Mouse (Mus musculus) heart, embryonic 13.5 days (tissue): ENCODE results near the gene Fn1. TPM values are rescaled to one million over a fixed set of nuclear protein-coding genes. Genes with fewer than 3 reads are reported as not detected.

Experiments
- ATAC-seq: fragments of 200-750 bp; cut with Nextera tagmentation; 2 replicates; pipeline ENCODE4 v1.8.0; 2017; ENCODE audit warnings: moderate TSS enrichment; ENCODE audit not compliant: insufficient number of reproducible peaks, low FRiP score, low TSS enrichment; ENCODE audit errors: extremely low read depth
- H3K27ac ChIP-seq: fragments of 300-500 bp; sonication (generic); replicated peaks from 2 replicates; pipeline ENCODE4 v1.5.1; 2015; ENCODE audit warnings: moderate library complexity, mild to moderate bottlenecking, inconsistent platforms
- H3K27me3 ChIP-seq: fragments of 300-500 bp; sonication (generic); replicated peaks from 2 replicates; pipeline ENCODE4 v1.6.1; 2015; ENCODE audit warnings: mild to moderate bottlenecking, inconsistent platforms
- H3K36me3 ChIP-seq: fragments of 300-500 bp; sonication (generic); 2 replicates; pipeline ENCODE4 v1.6.1; 2015; ENCODE audit warnings: mild to moderate bottlenecking, inconsistent platforms
- H3K4me1 ChIP-seq: fragments of 300-500 bp; sonication (generic); 2 replicates; pipeline ENCODE4 v1.6.1; 2015; ENCODE audit warnings: inconsistent platforms
- H3K4me2 ChIP-seq: fragments of 300-500 bp; sonication (generic); 2 replicates; pipeline ENCODE4 v1.6.1; 2015; ENCODE audit warnings: inconsistent platforms, mild to moderate bottlenecking, moderate library complexity
- H3K4me3 ChIP-seq: fragments of 300-500 bp; sonication (generic); 2 replicates; pipeline ENCODE4 v1.5.1; 2015; ENCODE audit warnings: moderate library complexity, mild to moderate bottlenecking, inconsistent platforms
- H3K9ac ChIP-seq: fragments of 300-500 bp; sonication (generic); 2 replicates; pipeline ENCODE4 v1.6.1; 2015; ENCODE audit warnings: inconsistent platforms, mild to moderate bottlenecking, moderate library complexity
- H3K9me3 ChIP-seq: fragments of 300-500 bp; sonication (generic); 2 replicates; pipeline ENCODE4 v1.6.1; 2016; ENCODE audit warnings: inconsistent platforms
- WGBS: fragments of 180-500 bp; shearing (Covaris S2); methylation state at CpG from one replicate; pipeline ENCODE4 v1.1.7; 2015; ENCODE audit warnings: mixed read lengths; 5-methylcytosine and 5-hydroxymethylcytosine counted together
- polyA plus RNA-seq: library from polyadenylated mRNA; unstranded; fragments of >200 nt; fragmentation: Nextera tagmentation; extraction: Ambion mirVana; gene quantifications from 2 replicates; pipeline ENCODE4 v1.2.1, GENCODE M21; 2015

Fn1 gene
- polyA plus RNA-seq, 1 experiment from 2014 or later, result 248 TPM

GRCm38 (mm10) chr1:71646774-71647173 is 6.2 kb downstream of the Fn1 start:
- H3K27ac ChIP-seq, result no peak overlapping the region
- no peak for ATAC-seq
- H3K27me3 ChIP-seq, result no peaks in the 10 kb centered on the region
- no peak overlapping the region for H3K4me3 ChIP-seq
- WGBS, result 80% methylated on average over 5 of the region's 5 CpGs
- peaks cover 92% of the 10 kb centered on the region for H3K36me3 ChIP-seq
- H3K9ac ChIP-seq, result no peak overlapping the region
- H3K9me3 ChIP-seq, result no peaks in the 10 kb centered on the region
- H3K4me2 ChIP-seq, result peak overlapping the region; percentile 9; the same call in 1 of the 2 replicates
- peaks cover 38% of the 10 kb centered on the region for H3K4me1 ChIP-seq

GRCm38 (mm10) chr1:71645999-71646398 is 7.0 kb downstream of the Fn1 start:
- H3K4me2 ChIP-seq, result no peak overlapping the region
- no peak for ATAC-seq
- no peak overlapping the region for H3K9ac ChIP-seq
- H3K9me3 ChIP-seq, result no peaks in the 10 kb centered on the region
- WGBS, result 57% methylated on average over 3 of the region's 3 CpGs
- peaks cover 33% of the 10 kb centered on the region for H3K4me1 ChIP-seq
- no peak overlapping the region for H3K4me3 ChIP-seq
- no peaks in the 10 kb centered on the region for H3K27me3 ChIP-seq
- peaks cover 100% of the 10 kb centered on the region for H3K36me3 ChIP-seq
- no peak overlapping the region for H3K27ac ChIP-seq

- Histone ChIP-seq H3K4me2 (no peak overlapping the region), H3K27ac (no peak overlapping the region), H3K9me3 (no peaks in the 10 kb centered on the region), H3K36me3 (peaks cover 100% of the 10 kb centered on the region), H3K9ac (no peak overlapping the region), H3K4me1 (peaks cover 27% of the 10 kb centered on the region), H3K4me3 (no peak overlapping the region), H3K27me3 (no peaks in the 10 kb centered on the region)
- ATAC-seq, result no peak
- WGBS, result 87% methylated on average over 13 of the region's 13 CpGs
Measured at GRCm38 (mm10) chr1:71645466-71645865, 7.5 kb downstream of the Fn1 start.

GRCm38 (mm10) chr1:71642794-71643193 is 10.2 kb downstream of the Fn1 start:
- Histone ChIP-seq H3K4me2 (no peak overlapping the region), H3K36me3 (peaks cover 97% of the 10 kb centered on the region), H3K4me3 (no peak overlapping the region), H3K9me3 (no peaks in the 10 kb centered on the region), H3K27ac (no peak overlapping the region), H3K4me1 (0 out of 2 replicates have a peak, but pooled peaks cover 7% of the 10 kb centered on the region), H3K9ac (no peak overlapping the region), H3K27me3 (no peaks in the 10 kb centered on the region)
- WGBS, result 93% methylated on average over 10 of the region's 10 CpGs
- ATAC-seq, result no peak

GRCm38 (mm10) chr1:71641206-71641605 is 11.8 kb downstream of the Fn1 start:
- no peaks in the 10 kb centered on the region for H3K4me1 ChIP-seq
- H3K4me3 ChIP-seq, result no peak overlapping the region
- H3K27me3 ChIP-seq, result no peaks in the 10 kb centered on the region
- no peak overlapping the region for H3K27ac ChIP-seq
- no peaks in the 10 kb centered on the region for H3K9me3 ChIP-seq
- WGBS, result 78% methylated on average over 11 of the region's 11 CpGs
- H3K9ac ChIP-seq, result no peak overlapping the region
- no peak overlapping the region for H3K4me2 ChIP-seq
- peaks cover 96% of the 10 kb centered on the region for H3K36me3 ChIP-seq
- no peak for ATAC-seq

- H3K4me1 ChIP-seq, result no peaks in the 10 kb centered on the region
- WGBS, result 91% methylated on average over 8 of the region's 8 CpGs
- peaks cover 96% of the 10 kb centered on the region for H3K36me3 ChIP-seq
- no peak overlapping the region for H3K4me2 ChIP-seq
- no peaks in the 10 kb centered on the region for H3K27me3 ChIP-seq
- no peak overlapping the region for H3K9ac ChIP-seq
- ATAC-seq, result no peak
- H3K27ac ChIP-seq, result no peak overlapping the region
- no peaks in the 10 kb centered on the region for H3K9me3 ChIP-seq
- H3K4me3 ChIP-seq, result no peak overlapping the region
Measured at GRCm38 (mm10) chr1:71640157-71640556, 12.8 kb downstream of the Fn1 start.

- Histone ChIP-seq H3K9ac (no peak overlapping the region), H3K27me3 (no peaks in the 10 kb centered on the region), H3K4me3 (no peak overlapping the region), H3K4me2 (no peak overlapping the region), H3K9me3 (no peaks in the 10 kb centered on the region), H3K27ac (no peak overlapping the region), H3K36me3 (peaks cover 89% of the 10 kb centered on the region), H3K4me1 (peaks cover 4% of the 10 kb centered on the region)
- 92% methylated on average over 4 of the region's 4 CpGs for WGBS
- ATAC-seq, result no peak
Measured at GRCm38 (mm10) chr1:71636665-71637064, 16.3 kb downstream of the Fn1 start.

- 85% methylated on average over 5 of the region's 5 CpGs for WGBS
- peaks cover 88% of the 10 kb centered on the region for H3K36me3 ChIP-seq
- no peak overlapping the region for H3K9ac ChIP-seq
- H3K4me3 ChIP-seq, result no peak overlapping the region
- peaks cover 7% of the 10 kb centered on the region for H3K4me1 ChIP-seq
- no peak overlapping the region for H3K27ac ChIP-seq
- H3K27me3 ChIP-seq, result no peaks in the 10 kb centered on the region
- no peak overlapping the region for H3K4me2 ChIP-seq
- no peak for ATAC-seq
- H3K9me3 ChIP-seq, result no peaks in the 10 kb centered on the region
Measured at GRCm38 (mm10) chr1:71636116-71636515, 16.9 kb downstream of the Fn1 start.

GRCm38 (mm10) chr1:71635101-71636014 is 17.6 kb downstream of the Fn1 start:
- no peaks in the 10 kb centered on the region for H3K27me3 ChIP-seq
- 88% methylated on average over 10 of the region's 10 CpGs for WGBS
- no peaks in the 10 kb centered on the region for H3K9me3 ChIP-seq
- H3K36me3 ChIP-seq, result peaks cover 86% of the 10 kb centered on the region
- ATAC-seq, result no peak
- H3K4me1 ChIP-seq, result peaks cover 8% of the 10 kb centered on the region
- no peak overlapping the region for H3K4me3 ChIP-seq
- H3K4me2 ChIP-seq, result no peak overlapping the region
- no peak overlapping the region for H3K9ac ChIP-seq
- no peak overlapping the region for H3K27ac ChIP-seq

GRCm38 (mm10) chr1:71634471-71634981 is 18.5 kb downstream of the Fn1 start:
- peaks cover 87% of the 10 kb centered on the region for H3K36me3 ChIP-seq
- H3K27me3 ChIP-seq, result no peaks in the 10 kb centered on the region
- H3K4me1 ChIP-seq, result peaks cover 8% of the 10 kb centered on the region
- ATAC-seq, result no peak
- no peak overlapping the region for H3K9ac ChIP-seq
- H3K4me3 ChIP-seq, result no peak overlapping the region
- WGBS, result 57% methylated on average over 6 of the region's 6 CpGs
- no peaks in the 10 kb centered on the region for H3K9me3 ChIP-seq
- no peak overlapping the region for H3K4me2 ChIP-seq
- no peak overlapping the region for H3K27ac ChIP-seq

- Histone ChIP-seq H3K27ac (no peak overlapping the region), H3K9me3 (no peaks in the 10 kb centered on the region), H3K4me2 (no peak overlapping the region), H3K4me3 (no peak overlapping the region), H3K36me3 (peaks cover 90% of the 10 kb centered on the region), H3K4me1 (peaks cover 8% of the 10 kb centered on the region), H3K27me3 (no peaks in the 10 kb centered on the region), H3K9ac (no peak overlapping the region)
- no peak for ATAC-seq
- 84% methylated on average over 10 of the region's 10 CpGs for WGBS
Measured at GRCm38 (mm10) chr1:71632387-71632786, 20.6 kb downstream of the Fn1 start.

GRCm38 (mm10) chr1:71631811-71632210 is 21.2 kb downstream of the Fn1 start:
- 85% methylated on average over 6 of the region's 6 CpGs for WGBS
- no peak overlapping the region for H3K4me2 ChIP-seq
- ATAC-seq, result no peak
- peaks cover 8% of the 10 kb centered on the region for H3K4me1 ChIP-seq
- H3K9me3 ChIP-seq, result no peaks in the 10 kb centered on the region
- H3K27me3 ChIP-seq, result no peaks in the 10 kb centered on the region
- peaks cover 90% of the 10 kb centered on the region for H3K36me3 ChIP-seq
- H3K9ac ChIP-seq, result no peak overlapping the region
- H3K4me3 ChIP-seq, result no peak overlapping the region
- H3K27ac ChIP-seq, result no peak overlapping the region
